Mouse (Mus musculus): ENCODE measurements around the gene Slc44a1.

DNA sequence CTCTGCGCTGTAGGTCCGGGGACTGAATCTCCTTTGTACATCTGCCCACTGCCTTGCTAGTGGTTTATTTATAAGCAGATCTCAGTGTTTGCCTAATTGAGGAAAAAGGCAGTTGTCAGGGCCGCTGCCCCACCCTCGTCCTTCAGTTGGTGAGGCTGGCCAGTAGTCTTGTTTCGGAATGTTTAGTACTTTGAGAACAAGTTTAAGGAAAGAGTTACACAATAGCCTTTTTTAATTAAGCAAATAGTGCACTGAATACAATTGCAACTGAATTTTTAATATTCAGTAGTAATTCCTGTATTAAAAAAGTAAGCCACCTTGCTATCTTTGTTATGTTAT is 191.8 kb downstream of the Slc44a1 start:
- TF ChIP-seq CTCF (IDR thresholded peaks at IDR 0.05; ENCODE audit: extremely low read depth, insufficient read depth, low read length) (no peak), POLR2A (IDR thresholded peaks at IDR 0.05; ENCODE audit: extremely low read depth, insufficient read depth, low read length) (no peak)
